Mouse (Mus musculus) G1E (cell line): Measurements from ENCODE around the gene Filip1.

Experiments
- CTCF ChIP-seq: IDR thresholded peaks from 2 replicates; pipeline ENCODE4 v1.5.1; 2012; ENCODE audit warnings: low read depth, low read length, inconsistent platforms, mixed read lengths
- GATA2 ChIP-seq: IDR thresholded peaks from 2 replicates; pipeline ENCODE4 v1.6.1; 2012; ENCODE audit warnings: low read depth, low read length, inconsistent platforms, borderline replicate concordance
- TAL1 ChIP-seq: conservative IDR thresholded peaks from 2 replicates; pipeline ENCODE4 v1.6.1; 2012; ENCODE audit warnings: low read depth, low read length, inconsistent platforms, mixed read lengths

- TF ChIP-seq CTCF: no peak
- no peak for TF ChIP-seq TAL1
- no peak for TF ChIP-seq GATA2
These were observed 90.8 kb downstream of the Filip1 start for GRCm38 (mm10) chr9:79921701-79922492.
